Mouse (Mus musculus) small intestine, adult 2 months (tissue): ENCODE measurements at regions not wholly inside any gene's neighbourhood (a gene's known extent, or its start where the extent isn't known, plus 50 kb on each side); places are given as distances from the start of the nearest gene placed in this dataset.
"Not testable (repeated sequence)": the region's sequence is repeated elsewhere in the genome, so short reads cannot be mapped to it uniquely, and the experiment has no call there.

ENCODE experiments used
- CTCF ChIP-seq: fragments of 200-500 bp; IDR thresholded peaks from 2 replicates; pipeline ENCODE4 v1.5.1; 2012; ENCODE audit warnings: low read depth, mild to moderate bottlenecking, control low read depth, inconsistent platforms, low read length, moderate library complexity, mixed read lengths; ENCODE audit not compliant: insufficient replicate concordance, insufficient read length; ENCODE audit errors: extremely low read depth
- POLR2A ChIP-seq: fragments of 200-500 bp; IDR thresholded peaks from 2 replicates; pipeline ENCODE4 v1.6.1; 2012; ENCODE audit warnings: low read depth, mild to moderate bottlenecking, control low read depth, inconsistent platforms, low read length, moderate library complexity

GRCm38 (mm10) chr2:147294926-147295325, 66.8 kb upstream of the Pax1 start:
- not testable (repeated sequence) for TF ChIP-seq CTCF, POLR2A
